Mouse (Mus musculus) kidney, embryonic 16.5 days (tissue): ENCODE data around the gene Stat2. TPM values are rescaled to one million over a fixed set of nuclear protein-coding genes. Genes with fewer than 3 reads are reported as not detected.
"Not testable (repeated sequence)": the region's sequence is repeated elsewhere in the genome, so short reads cannot be mapped to it uniquely, and the experiment has no call there.

Source experiments
- ATAC-seq: fragments of 200-750 bp; cut with Nextera tagmentation; 2 replicates; pipeline ENCODE4 v1.8.0; 2017; ENCODE audit warnings: moderate TSS enrichment; ENCODE audit not compliant: low FRiP score, low TSS enrichment
- H3K27ac ChIP-seq: fragments of 300-500 bp; sonication (generic); 2 replicates; pipeline ENCODE4 v1.5.1; 2014; ENCODE audit warnings: low read length
- H3K27me3 ChIP-seq: fragments of 300-500 bp; sonication (generic); 2 replicates; pipeline ENCODE4 v1.6.1; 2014; ENCODE audit warnings: low read length, control low read depth, mixed read lengths; ENCODE audit not compliant: insufficient read depth
- H3K36me3 ChIP-seq: fragments of 300-500 bp; sonication (generic); 2 replicates; pipeline ENCODE4 v1.6.1; 2014; ENCODE audit warnings: low read length, control low read depth, mixed read lengths; ENCODE audit not compliant: insufficient read depth
- H3K4me1 ChIP-seq: fragments of 300-500 bp; sonication (generic); 2 replicates; pipeline ENCODE4 v1.6.1; 2014; ENCODE audit warnings: low read length, control low read depth, mixed read lengths; ENCODE audit not compliant: insufficient read depth
- H3K4me2 ChIP-seq: fragments of 300-500 bp; sonication (generic); replicated peaks from 2 replicates; pipeline ENCODE4 v1.6.1; 2014; ENCODE audit warnings: low read depth, low read length
- H3K4me3 ChIP-seq: fragments of 300-500 bp; sonication (generic); 2 replicates; pipeline ENCODE4 v1.5.1; 2014; ENCODE audit warnings: mild to moderate bottlenecking, low read length
- H3K9ac ChIP-seq: fragments of 300-500 bp; sonication (generic); replicated peaks from 2 replicates; pipeline ENCODE4 v1.6.1; 2014; ENCODE audit warnings: low read length
- H3K9me3 ChIP-seq: fragments of 300-500 bp; sonication (generic); 2 replicates; pipeline ENCODE4 v1.6.1; 2016; ENCODE audit warnings: low read length, control low read depth
- WGBS: fragments of 180-500 bp; shearing (Covaris S2); extraction: QIAGEN DNeasy Blood & Tissue Kit; methylation state at CpG from one replicate; pipeline ENCODE4 v1.1.7; 2014; 5-methylcytosine and 5-hydroxymethylcytosine counted together
- polyA plus RNA-seq: library from polyadenylated mRNA; unstranded; fragments of >200 nt; fragmentation: Nextera tagmentation; extraction: Ambion mirVana; gene quantifications from 2 replicates; pipeline ENCODE4 v1.2.1, GENCODE M21; 2015

The Stat2 gene
- polyA plus RNA-seq, 1 experiment from 2014 or later, result 12.9 TPM

DNA sequence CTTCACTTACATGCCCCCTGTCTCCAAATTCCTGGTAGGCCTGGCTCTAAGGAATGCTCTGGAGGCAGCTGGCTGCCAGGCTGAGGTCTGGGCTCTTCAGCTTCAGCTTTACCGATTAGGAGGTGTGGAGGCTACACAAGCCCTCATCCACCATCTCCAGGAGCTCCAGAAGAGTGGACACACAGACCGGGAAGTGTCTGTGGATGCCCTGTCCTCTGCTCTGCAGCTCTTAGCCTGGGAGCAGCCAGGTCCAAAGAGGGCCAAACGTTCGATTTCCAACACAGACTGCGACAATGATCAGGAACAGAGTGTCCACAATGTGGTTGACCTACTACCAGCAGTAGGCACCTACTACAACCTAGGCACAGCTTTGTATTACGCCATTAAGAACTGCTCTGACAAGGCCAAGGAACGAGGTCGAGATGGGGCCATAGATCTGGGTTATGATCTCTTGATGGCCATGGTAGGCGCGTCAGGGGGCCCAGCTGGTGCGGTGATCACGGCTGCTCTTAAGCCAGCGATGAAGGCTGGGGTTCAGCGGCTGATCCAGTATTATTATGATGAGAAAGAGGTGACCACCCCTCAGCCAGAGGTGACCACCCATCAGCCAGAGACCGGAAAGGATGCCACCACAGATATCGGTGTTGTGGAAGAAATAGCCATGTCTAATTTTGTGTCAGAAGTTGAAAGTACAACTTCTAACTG, 1.0 kb upstream of the Stat2 start:
- Histone ChIP-seq H3K36me3 (no peaks in the 10 kb centered on the region), H3K27ac (no peak overlapping the region), H3K4me2 (no peak overlapping the region; the same call in 1 of the 2 replicates), H3K27me3 (no peaks in the 10 kb centered on the region), H3K4me1 (no peaks in the 10 kb centered on the region), H3K4me3 (no peak overlapping the region), H3K9ac (no peak overlapping the region), H3K9me3 (no peaks in the 10 kb centered on the region)
- no peak for ATAC-seq
- WGBS, result 87% methylated on average over 16 of the region's 16 CpGs

DNA sequence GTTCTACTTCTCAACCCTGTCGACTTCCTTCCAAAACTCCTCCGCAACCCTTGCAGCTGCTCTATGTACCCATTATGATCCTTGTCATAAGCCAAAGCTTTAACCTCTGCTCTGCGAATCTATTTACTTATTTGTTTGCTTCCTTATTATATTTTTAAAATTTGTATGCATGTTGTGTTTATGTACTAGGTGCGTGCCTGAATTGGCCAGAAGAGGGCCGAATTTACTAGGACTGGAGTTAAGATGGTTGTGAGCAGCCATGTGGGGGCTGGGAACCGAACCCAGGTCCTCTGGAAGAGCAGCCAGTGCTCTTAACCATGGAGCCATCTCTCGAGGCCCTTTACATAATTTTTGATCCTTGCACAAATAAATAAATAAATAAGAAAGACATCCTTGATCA, 507 bp downstream of the Stat2 start:
- no peak for ATAC-seq
- Histone ChIP-seq H3K4me2 (peak overlapping the region; percentile 69), H3K36me3 (no peaks in the 10 kb centered on the region), H3K9me3 (no peaks in the 10 kb centered on the region), H3K4me3 (peak overlapping the region; percentile 83), H3K9ac (peak overlapping the region; percentile 76), H3K4me1 (no peaks in the 10 kb centered on the region), H3K27ac (peak overlapping the region; percentile 61), H3K27me3 (no peaks in the 10 kb centered on the region)
- WGBS, result 43% methylated on average over 7 of the region's 7 CpGs

DNA sequence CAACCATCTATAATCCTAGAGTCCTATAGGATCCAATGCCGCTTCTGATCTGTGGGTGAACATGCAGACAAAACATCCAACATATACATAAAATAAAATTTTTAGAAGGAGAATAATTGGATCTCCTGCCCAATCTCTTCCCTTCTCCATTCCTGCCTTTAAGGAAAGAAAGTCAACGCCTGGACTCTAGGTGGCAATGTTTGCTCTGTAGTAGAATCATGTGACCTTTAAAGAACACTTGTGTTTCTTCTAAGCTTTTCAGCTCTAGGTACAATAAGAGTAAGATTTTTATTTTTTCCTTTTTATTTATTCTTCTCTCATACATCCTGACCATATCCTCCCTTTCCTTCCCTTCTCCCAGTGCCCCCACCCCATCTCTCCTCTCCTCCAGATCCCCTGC, 1.5 kb downstream of the Stat2 start:
- no peaks in the 10 kb centered on the region for H3K9me3 ChIP-seq

DNA sequence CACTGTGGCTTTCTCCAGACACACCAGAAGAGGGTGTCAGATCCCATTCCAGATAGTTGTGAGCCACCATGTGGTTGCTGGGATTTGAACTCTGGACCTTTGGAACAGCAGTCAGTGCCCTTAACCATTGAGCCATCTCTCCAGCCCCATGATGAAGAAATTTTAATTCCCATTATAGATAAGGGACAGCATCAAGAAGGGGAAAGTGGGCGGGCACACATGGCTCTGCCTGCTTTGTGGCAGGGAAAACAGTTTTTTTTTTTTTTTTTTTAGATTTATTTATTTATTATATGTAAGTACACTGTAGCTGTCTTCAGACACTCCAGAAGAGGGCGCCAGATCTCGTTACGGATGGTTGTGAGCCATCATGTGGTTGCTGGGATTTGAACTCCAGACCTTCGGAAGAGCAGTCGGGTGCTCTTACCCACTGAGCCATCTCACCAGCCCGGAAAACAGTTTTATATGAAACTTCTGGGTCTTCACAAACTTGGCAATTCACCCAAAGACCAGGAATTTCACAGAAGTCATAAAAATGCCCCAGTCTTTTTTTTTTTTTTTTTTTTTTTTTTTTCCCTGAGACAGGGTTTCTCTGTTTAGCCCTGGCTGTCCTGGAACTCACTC, 2.6 kb downstream of the Stat2 start:
- H3K4me3 ChIP-seq, H3K27ac ChIP-seq, H3K9me3 ChIP-seq, ATAC-seq, H3K4me2 ChIP-seq, H3K9ac ChIP-seq, H3K4me1 ChIP-seq, H3K27me3 ChIP-seq: not testable (repeated sequence)
- WGBS, result 88% methylated on average over 4 of the region's 7 CpGs
- peaks cover 12% of the 10 kb centered on the region; the same call in 1 of the 2 replicates for H3K36me3 ChIP-seq

More for the DNA sequence above, 1.5 kb downstream of the Stat2 start:
- Histone ChIP-seq H3K27me3 (no peaks in the 10 kb centered on the region), H3K4me3 (no peak overlapping the region), H3K36me3 (0 out of 2 replicates have a peak, but pooled peaks cover 5% of the 10 kb centered on the region), H3K9ac (no peak overlapping the region), H3K4me1 (no peaks in the 10 kb centered on the region), H3K4me2 (no peak overlapping the region), H3K27ac (no peak overlapping the region)
- no peak for ATAC-seq
- WGBS, result 67% methylated on average over 2 of the region's 2 CpGs

DNA sequence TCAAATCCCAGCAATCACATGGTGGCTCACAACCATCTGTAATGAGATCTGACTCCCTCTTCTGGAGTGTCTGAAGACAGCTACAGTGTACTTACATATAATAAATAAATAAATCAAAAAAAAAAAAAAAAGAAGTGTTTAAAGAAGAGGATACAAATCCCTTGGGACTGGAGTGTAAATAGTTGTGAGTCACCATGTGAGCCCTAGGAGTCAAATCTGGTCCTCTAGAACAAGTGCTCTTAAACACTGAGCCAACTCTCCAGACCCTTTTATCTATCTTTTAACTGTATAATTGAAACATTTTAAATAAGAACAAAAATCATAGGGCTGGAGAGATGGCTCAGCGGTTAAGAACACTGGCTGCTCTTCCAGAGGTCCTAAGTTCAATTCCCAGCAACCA, 5.0 kb downstream of the Stat2 start:
- not testable (repeated sequence) for H3K9me3 ChIP-seq, H3K9ac ChIP-seq, H3K4me1 ChIP-seq, H3K27ac ChIP-seq, H3K4me2 ChIP-seq, H3K4me3 ChIP-seq, H3K27me3 ChIP-seq, ATAC-seq
- 92% methylated on average over 1 of the region's 1 CpGs for WGBS
- peaks cover 22% of the 10 kb centered on the region for H3K36me3 ChIP-seq

DNA sequence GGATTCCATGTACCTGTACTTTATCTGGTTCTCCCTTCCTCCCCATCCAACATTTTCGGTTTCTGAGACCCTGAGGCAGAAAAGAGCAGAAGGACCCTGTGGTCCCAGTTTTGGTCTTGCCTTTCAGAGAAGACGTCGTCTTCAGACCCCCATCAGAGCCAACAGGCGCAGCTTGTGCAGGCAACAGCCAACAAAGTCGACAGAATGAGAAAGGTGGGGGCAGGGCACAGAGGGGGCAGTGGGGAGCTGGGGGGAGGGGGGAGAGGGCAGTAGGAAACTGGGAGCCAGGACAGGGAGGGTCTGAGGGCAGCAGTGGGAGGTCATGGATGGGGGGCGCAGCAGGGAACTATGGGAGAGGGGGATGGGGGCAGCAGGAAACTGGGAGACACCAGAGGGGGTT, 7.8 kb downstream of the Stat2 start:
- no peak overlapping the region for H3K9ac ChIP-seq
- 58% methylated on average over 5 of the region's 6 CpGs for WGBS
- no peak for ATAC-seq
- H3K27me3 ChIP-seq, result no peaks in the 10 kb centered on the region
- H3K4me1 ChIP-seq, result no peaks in the 10 kb centered on the region
- H3K4me2 ChIP-seq, result no peak overlapping the region
- H3K36me3 ChIP-seq, result peaks cover 25% of the 10 kb centered on the region
- H3K27ac ChIP-seq, result no peak overlapping the region
- no peaks in the 10 kb centered on the region for H3K9me3 ChIP-seq
- no peak overlapping the region for H3K4me3 ChIP-seq

DNA sequence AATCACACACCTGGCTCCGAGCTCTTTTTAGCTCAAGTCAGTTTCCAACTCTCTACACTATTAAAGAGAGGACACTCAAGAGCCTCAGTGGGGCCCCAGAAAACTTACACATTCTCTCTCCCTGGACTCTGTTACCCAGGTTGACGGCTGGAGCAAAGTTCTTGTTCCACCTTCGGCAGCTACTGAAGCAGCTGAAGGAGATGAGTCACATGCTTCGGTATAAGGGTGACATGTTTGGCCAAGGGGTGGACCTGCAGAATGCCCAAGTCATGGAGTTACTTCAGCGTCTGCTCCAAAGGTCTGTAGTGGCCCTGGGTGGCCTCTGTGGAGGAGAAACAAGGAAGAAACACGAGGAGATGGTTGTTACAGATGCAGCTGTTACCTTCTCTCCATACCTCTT, 10.6 kb downstream of the Stat2 start:
- peaks cover 38% of the 10 kb centered on the region for H3K36me3 ChIP-seq
- ATAC-seq, result no peak
- H3K4me1 ChIP-seq, result no peaks in the 10 kb centered on the region
- WGBS, result 83% methylated on average over 6 of the region's 6 CpGs
- H3K9me3 ChIP-seq, result no peaks in the 10 kb centered on the region
- H3K4me3 ChIP-seq, result no peak overlapping the region
- no peaks in the 10 kb centered on the region for H3K27me3 ChIP-seq
- no peak overlapping the region for H3K27ac ChIP-seq
- no peak overlapping the region for H3K9ac ChIP-seq
- no peak overlapping the region for H3K4me2 ChIP-seq

DNA sequence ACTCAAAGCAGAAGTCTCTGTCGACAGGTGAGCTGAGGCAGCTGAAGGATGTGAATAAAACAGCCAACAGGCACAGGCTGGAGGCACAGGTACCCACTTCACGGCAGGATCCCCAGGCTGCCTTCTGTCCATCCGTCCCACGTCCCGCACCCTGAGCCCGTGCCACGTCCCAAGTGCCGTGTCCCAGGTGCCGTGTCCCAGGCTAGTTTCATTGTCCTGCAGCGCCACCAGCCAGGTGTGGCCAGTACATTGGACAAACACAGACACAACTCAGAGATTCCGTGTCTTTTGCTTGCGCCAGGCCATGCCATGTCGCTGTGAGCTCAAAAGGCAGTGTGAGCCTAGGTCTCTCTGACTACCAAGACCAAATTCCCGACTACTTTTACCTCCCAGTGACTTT, 11.3 kb downstream of the Stat2 start:
- H3K27me3 ChIP-seq, result no peaks in the 10 kb centered on the region
- no peak overlapping the region for H3K4me2 ChIP-seq
- WGBS, result 92% methylated on average over 14 of the region's 14 CpGs
- H3K36me3 ChIP-seq, result peaks cover 37% of the 10 kb centered on the region
- no peak for ATAC-seq
- H3K4me3 ChIP-seq, result no peak overlapping the region
- no peak overlapping the region for H3K9ac ChIP-seq
- no peak overlapping the region for H3K27ac ChIP-seq
- H3K9me3 ChIP-seq, result no peaks in the 10 kb centered on the region
- H3K4me1 ChIP-seq, result no peaks in the 10 kb centered on the region

DNA sequence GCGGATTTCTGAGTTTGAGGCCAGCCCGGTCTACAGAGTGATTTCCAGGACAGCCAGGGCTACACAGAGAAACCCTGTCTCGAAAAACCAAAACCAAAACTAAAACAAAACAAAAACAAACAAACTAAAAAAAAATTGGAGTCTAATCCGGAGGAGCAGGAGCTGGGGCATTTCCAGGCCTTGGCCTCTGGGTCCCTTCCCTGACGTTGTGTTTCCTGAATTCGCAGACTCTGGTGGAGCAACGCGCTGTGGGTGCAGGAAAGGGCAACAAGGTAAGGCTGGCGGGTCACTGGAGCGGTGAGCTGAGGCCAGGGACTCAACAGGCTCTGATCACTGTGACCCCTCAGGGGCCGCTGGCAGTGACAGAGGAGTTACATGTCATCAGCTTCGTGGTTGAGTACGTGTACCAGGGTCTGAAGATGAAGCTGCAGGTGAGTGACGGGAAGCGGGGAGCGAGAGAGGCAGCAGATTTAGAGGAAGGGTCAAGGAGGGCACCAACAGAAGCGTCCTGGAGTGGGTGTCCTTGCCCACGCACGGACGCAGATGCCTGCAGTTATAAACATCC, 12.6 kb downstream of the Stat2 start:
- WGBS, result 69% methylated on average over 20 of the region's 20 CpGs
- no peak overlapping the region for H3K4me2 ChIP-seq
- peaks cover 29% of the 10 kb centered on the region for H3K36me3 ChIP-seq
- H3K9ac ChIP-seq, result no peak overlapping the region
- no peaks in the 10 kb centered on the region for H3K4me1 ChIP-seq
- H3K4me3 ChIP-seq, result no peak overlapping the region
- H3K27ac ChIP-seq, result no peak overlapping the region
- no peaks in the 10 kb centered on the region for H3K9me3 ChIP-seq
- ATAC-seq, result no peak
- no peaks in the 10 kb centered on the region for H3K27me3 ChIP-seq
